Mouse (Mus musculus) kidney, postnatal 4 days (tissue): ENCODE measurements around the gene C1qtnf7.
A peak's percentile ranks its signal among the peaks of the same experiment; 100 is the strongest.

ENCODE experiments used
- DNase-seq, 2 experiments: peaks; one replicate each; pipeline ENCODE4 v3.0.0; 2021; ENCODE audit warnings: mixed read lengths in 2 of 2

C1qtnf7 gene

DNA sequence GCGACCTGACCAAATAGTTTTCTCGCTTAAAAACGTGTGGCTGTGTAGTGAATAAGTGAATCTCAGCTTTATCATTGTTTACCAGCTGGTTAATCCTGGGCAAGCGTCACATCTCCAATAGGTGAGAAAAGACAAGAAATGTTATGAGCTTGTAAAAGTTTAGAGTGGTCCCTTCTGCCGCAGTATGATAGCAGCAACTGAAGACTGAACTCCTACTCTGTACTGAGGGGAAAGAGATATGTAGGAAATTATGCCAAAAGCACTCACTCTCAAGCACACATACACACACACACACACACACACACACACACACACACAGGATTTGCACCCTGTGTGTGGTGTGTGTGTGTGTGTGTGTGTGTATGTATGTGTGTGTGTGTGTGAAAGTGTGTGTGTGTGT is 26.2 kb downstream of the C1qtnf7 start:
- no peak for DNase-seq

DNA sequence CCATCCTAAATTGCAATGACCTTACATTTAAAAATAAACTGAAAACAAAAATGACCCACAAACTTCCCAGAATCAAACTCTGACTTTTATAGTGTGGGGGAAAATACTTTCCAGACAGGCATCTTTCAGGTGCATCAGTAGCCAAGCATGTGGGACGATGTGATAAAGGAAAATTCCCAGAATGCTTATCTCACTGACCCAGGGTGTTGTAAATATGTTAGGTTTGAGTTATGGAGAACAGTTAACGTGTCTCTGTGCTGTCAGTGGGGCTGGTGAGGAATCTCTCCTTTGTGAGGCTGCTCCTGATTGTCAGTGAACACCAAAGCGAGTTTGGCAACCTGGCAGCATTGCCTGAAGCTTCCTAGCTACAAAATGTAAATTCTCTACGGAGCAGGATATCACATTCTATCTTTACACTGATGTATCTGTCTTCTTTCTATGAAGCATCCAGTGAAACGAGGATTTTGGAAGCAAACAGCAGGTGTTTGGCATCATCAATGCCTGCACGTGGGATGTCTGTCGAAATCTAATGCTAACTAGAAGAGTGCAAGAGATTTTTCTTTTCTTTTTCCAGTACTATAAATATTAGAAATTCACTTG is 27.0 kb downstream of the C1qtnf7 start:
- no peak for DNase-seq

DNA sequence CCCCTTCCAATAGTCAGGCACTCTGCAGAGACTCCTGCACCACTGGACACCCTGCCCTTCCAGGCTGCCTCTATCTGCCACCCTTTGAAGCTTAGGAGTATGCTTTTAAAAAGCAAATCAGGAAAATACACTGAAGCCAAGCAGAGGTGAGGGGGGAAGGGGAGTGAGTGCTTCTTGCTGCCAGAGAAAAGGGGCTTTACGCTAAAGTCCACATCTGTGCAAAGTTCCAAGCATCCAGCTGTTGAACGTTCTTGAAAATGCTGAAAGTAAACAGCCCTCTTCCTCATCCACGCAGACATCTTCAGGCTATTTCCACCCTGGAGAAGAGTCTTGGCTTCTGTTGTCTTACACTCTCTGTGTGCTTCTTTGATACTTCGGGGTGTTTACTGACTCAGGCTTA is 34.6 kb downstream of the C1qtnf7 start:
- no peak for DNase-seq

DNA sequence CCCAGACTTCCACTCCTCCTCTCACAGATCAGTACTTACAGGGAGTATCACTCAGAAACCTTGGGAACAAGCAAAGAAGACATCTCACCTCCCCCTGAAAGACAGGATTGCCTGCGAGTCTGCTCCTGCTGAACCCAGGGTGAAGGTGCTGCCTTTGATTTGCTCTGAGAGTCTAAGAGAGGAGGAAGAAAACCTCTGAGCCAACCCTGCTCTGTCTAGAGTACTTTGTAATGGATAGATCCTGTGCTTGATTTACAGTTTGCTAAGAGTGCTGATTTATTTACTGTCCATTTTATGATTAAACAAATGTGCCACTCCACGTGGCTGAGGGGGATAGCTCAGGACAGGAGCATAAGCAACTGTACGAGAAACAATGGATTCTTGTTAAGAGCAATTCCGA is 35.1 kb downstream of the C1qtnf7 start:
- no peak for DNase-seq

DNA sequence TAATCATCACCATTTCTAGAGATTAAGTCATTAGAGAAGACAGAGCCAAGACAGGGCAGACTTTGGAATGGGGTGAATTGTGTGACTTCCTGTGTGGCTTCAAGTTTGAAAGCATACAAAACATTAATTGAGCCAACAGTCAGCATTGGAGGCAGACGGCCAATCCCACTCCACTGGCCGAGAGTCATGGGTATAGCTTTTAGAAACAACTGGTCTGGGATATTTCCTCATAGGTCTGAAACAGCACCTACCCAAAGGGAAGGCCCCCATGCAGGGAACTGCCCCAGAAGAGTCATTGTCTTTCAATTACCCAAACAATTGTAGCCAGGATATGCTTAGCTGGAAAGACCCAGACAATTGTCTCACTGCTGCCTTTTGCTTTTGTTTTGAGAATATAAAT is 39.5 kb downstream of the C1qtnf7 start:
- peak; percentile 32 to 49 for DNase-seq

DNA sequence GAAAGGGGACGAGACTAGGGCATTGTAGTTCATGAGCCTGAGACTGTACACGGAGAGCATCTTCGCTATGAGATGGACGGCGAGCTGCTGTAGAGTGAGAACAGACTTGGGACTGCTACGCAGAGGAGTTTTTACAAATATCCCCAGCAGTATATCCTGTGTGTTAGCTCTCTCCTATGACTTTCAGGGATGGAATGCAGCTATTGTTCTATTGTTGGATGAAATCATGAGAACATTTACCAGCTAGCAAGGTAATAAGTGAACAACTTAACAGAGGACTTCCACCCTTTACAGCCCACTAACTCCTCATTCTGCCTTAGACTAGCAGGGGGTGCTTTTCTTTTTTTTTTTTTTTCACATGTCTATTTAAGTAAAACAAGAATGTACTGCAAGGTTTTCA is 40.1 kb downstream of the C1qtnf7 start:
- no peak for DNase-seq

DNA sequence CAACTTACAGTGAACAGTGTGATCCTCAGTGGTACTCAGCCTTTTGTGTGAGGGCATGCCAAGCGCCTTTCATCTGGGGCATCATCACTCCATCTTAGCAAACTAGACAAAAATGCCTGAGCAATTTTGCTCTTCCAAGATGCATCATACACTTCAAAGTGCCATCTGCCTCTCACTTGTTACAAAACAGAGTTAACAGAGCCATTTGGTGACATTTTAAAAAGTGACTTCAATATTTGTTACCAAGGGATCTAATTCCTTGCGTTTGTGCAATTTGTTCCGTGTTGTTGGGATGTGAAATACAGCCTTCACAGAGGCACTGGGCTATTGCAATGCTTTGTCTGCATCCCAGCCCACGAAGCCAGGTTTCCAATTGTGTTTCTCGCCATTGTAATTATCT is 42.1 kb downstream of the C1qtnf7 start:
- DNase-seq: no peak

DNA sequence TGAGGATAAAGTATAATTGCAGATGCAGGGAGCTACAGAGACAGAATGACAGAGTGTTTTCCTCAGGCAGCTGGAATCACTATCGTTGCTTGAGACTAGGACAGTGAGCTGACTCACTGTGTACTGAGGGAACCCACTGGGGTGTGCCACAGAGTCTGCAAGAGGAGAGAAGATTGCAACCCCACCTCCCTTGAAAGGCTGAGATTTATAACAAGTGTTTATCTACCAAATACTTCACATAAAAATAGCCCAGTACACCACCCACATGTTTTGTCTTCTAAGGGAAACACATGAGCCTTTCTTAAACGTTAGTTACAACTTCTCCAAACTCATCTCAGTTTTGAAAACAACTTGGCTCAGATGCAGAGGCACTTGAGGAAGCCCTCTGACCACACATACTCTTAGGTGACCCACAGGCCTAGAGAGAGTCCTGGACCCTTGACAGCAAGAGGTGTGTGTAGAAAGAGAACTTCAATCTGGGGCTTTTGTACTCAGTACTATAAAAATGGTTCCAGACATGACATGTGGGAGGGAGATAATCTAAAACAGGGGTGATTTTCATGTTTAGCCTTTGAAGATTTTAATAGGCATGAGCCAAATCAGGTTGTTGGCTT is 46.4 kb downstream of the C1qtnf7 start:
- peak in 1 of 2 experiments; percentile 49 for DNase-seq

DNA sequence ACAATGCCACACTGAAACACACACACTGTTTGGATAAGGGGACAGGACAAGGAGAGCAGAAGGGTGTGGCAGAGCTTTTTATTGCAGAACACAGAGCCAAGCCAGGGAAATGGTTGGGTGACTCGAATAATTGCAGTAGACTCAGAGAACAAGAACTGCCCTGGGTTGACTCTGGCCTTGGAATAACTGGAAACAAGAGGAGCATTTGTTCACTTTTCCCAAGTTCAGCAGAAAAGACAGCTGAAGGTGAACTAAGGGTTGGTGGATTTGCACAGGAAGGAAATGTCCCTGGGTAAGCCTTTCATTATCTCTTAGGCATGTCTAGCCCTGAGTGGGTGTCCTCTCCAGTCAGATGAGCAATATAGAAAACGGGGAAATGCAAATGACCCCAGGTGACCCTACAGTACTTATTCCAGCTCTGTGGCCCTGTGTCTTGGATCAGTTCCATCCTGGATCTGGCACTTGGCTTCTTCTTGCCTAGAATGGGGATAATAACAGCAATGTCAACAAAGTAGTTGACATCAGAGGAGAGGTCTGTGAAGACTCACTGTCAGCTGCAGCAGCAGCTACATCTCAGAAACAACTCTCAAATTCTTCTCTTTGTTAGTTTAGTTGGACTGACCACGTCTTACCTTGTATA is 54.5 kb downstream of the C1qtnf7 start:
- no peak for DNase-seq

DNA sequence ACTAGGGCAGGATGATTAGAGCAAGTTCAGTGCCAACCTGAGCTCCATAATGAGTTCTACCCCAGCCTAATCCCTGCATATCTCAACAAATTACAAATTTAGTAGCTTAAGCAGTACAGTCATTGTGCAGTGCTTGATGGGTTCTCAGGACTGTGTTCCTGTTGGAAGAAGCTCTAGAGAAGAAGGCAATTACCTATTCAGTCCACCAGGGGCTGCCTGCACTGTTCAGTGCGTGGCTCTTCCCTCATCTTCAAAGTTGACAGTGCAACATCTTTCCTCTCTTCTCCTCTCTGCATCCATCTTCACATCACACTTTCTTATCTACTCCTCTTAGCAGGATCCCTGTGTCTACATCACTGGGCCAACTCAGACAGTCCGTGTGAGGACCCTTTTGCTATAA is 67.5 kb downstream of the C1qtnf7 start:
- DNase-seq: peak; percentile 26 to 39

DNA sequence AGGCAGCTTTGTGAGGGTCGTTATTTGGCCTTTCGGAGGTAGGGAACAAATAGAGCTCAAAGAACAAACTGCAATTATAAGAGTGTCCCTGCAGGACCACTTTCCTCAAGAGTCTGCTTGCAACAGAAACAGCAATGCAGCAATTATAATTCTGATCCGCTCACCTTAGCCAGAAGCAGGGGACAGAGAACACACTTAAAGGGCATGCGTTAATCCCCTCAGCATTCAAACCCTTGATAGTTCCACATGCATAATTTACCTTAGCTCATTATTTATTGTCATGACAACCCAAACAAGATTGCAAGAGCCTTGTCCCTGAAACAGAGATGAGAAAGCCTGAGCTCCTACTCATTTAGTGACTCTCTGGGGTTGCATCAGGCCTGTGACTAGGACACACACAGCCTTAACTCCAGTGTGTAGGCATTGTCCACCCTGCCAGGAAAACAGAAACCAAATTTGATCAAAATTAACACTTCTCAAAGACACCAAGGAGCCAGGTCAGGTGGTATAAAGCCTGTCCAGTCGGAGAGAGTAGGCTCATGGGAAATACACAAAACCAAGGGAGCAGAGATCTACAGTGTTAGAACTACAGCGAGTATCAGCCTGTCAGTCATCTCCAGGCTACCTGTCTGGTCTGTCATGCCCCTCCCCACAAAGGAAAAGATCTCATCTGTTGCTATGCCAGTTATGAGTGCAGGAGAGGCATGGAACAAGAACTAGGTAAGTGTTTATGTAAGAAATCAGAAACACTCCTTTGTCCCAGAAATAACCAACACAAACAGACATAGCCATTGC is 68.2 kb downstream of the C1qtnf7 start:
- no peak for DNase-seq

DNA sequence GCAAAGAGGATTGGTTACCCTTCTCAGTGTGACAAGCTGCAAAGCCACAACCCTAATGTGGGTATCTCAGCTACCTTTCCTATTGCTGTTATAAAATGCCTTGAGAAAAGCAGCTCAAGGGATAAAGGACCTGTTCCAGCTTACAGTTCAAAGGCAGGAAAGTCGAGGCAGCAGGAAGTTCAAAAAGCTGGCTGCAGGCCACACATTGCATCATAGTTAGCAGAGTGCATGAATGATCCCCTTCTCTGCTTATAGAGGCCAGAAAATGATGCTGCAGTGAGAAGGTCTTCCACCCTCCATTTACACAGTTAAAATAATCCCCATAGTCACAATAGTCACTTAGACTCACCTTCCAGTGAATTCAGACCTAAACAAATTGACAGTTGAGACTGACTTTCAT is 69.1 kb downstream of the C1qtnf7 start:
- no peak for DNase-seq

DNA sequence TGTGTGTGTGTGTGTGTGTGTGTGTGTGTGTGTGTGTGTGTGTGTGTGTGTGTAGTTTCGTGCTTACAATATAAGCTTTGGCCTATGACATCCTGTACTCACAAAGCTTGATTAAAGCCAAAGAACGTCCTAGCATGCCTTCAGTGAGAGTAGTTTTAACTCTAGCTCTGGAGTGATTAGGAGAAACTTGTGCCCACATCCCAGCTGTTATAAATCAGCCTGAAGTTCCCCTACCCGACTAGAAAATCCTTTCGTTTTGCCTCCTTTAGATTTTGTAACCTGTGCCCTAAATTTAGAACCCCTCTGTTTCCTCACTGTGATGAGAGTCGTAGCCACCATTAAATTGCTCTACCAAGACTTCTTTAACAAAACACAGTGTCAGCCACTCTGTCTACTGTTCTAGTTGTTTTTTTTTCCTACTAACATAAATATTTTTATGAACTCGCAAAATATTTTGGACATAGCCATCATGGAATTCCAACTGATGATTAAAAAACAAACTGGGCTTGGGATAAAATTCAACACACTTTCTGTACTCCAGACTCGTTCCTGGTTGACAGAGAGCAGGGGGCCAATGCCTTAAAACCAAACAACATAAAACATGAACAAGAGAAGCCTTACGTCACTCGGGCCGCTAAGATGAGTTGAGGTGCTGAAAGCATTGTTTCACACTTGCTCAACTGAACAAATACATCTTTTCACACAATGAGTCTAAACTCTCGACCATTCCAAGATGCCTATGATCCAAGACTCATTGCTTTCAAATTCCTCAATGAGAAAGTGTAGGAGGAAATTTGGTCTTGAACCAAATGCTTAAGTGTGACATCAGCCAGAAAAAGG is 70.3 kb downstream of the C1qtnf7 start:
- DNase-seq: no peak

DNA sequence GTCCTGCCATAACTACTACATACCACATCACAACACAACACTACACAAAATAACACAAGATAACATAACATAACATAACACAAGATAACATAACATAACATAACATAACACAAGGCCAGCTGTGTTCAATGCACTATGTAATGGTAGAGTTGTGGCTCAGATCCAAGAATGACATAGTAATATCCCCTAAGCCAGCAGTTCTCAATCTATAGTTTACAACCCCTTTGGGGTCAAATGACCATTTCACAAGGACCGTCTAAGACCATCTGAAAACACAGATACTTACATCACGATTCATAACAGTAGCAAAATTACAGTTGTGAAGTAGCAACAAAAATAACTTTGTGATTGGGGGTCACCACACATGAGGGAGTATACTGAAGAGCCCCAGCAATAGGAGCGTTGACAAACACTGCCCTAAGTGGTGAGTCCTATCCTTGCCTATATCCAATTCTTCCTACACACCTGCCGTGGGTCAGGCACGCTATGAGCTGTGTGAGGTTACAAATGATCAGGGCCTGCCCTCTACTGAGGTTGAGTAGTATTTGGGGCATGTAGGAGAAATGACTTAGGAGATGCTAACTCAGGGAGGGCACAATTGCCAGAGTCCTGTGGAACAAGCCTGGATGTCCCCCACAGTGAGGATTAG is 73.6 kb downstream of the C1qtnf7 start:
- DNase-seq: no peak

DNA sequence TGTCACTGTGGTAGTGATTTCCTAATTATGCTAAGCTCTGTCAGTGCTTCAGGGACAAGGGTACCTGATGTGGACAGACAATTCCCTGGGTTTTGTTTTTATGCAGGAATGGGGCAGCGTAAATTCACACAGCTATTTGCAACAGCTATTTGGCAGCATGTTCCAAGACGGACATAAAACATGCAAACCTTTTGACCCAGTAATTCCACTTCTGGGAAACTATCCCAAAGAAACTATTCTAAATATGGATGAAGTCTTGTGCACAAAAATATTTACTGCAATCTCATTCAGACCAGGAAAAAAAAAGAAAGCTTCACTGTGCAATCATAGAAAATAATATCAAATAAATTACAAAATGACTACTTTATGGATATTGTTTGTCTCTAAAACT is 74.1 kb downstream of the C1qtnf7 start:
- DNase-seq: peak in 1 of 2 experiments; percentile 19

DNA sequence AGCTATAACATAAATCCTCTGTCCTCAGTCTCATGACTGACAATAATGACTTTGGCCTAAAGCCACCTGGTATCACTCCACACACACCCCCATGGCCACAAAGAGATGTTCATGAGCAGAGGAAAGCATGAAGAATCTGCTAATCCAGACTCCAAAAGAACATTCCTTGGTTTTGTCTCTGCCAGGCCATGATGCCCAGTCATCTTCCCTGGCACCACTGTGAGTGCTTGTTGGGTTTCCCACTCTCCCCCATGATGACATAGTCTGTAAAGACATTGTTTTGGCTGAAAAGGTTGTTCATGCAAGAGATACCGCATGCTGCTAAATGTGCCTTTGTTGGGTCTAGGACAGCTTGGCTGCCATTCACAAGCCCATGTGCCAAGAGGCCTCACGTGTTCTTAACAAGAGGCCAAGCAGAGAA is 75.0 kb downstream of the C1qtnf7 start:
- peak; percentile 19 to 20 for DNase-seq

DNA sequence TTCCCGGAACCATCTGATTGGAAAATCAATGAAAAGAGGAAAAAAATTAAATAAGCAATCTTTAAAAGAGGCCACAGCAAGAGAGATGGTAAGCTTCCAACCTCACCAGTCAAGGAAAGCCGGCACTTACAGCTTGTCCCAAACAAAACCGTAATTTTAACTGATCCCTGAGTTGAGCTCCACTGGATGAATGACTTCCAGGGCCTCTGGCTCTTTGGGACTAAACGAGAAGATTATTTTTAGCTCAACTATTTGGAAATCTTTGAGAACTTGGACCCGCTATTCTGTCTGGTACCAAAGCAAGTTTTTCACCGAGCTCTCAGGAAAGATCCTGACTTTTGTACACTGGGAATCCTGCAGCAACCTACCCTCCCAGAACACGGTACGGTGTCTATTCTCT is 86.3 kb downstream of the C1qtnf7 start:
- DNase-seq: no peak

DNA sequence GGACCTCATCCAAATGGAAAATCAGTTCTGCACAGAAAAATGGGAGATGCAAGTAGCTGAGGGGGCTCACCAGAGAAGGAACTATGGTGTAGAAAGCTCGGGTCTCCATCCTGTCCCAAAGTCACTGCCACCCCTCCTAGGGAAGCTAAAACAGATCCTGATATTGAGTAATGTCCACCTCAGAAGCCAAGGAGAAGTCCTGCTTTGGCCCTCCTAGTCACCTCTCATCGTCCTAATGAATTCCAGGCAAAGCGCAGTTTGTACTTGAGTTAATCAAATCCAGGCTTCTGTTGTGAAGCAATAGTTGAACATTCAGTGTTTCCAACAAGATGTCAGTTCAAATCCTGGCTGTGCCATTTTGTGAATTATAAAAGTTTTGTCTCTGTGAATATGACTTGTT is 87.2 kb downstream of the C1qtnf7 start:
- no peak for DNase-seq

DNA sequence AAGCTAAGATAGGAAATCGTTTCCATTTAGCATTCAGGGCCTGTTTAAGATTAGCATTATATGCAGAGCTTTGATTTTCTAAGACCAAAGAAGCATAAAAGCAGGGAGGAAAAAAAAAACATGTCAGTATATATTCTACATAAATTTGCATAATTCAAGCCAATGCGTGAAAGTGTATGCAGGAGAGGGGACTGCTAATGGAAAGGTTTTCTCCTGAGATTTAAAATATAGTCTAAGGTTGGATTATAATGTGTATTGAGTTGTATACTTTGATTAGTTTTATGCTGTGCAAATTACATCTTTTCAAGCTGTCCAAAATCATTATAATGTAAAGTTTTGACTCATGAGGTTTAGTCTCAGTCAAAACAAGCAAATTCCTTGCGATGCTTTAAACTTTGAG is 88.2 kb downstream of the C1qtnf7 start:
- DNase-seq: no peak

DNA sequence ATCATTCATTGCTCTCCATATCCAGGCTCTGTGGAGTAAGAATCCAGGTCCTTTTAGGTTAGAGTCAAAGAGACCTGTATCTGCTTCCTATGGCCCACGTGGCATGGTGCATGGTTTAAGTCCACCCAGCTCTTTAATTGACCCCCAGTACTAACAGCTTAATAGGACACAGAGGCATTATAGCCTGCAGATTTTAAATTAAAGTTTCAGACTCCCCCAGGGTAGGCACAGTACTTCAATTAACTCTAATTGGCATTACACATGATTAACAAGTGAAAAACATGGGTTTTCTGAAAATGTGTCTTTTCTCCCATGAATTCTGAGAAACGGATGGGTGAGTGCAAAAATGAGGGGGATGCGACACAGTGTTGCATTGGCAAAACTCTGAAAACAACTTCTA is 92.7 kb downstream of the C1qtnf7 start:
- no peak for DNase-seq

DNA sequence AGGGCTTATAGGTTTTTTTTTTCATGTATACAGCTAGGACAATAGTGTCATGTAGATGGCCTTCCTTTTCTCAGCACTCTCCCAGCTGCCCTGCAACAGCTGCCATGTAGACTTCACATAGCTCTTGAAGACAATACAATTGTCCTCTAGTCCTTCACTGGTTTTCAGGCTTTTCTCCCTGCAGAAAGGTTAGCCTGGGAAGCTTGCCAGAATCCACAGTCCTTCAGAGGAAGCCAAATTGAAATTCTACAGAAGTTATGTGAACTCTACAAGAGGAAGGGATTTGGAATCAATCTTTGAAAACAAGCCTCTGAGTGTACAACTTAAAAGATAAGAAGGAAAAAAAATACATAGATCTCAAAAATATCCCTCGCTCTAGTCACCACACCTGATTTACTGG is 94.4 kb downstream of the C1qtnf7 start:
- DNase-seq: peak; percentile 20 to 43

DNA sequence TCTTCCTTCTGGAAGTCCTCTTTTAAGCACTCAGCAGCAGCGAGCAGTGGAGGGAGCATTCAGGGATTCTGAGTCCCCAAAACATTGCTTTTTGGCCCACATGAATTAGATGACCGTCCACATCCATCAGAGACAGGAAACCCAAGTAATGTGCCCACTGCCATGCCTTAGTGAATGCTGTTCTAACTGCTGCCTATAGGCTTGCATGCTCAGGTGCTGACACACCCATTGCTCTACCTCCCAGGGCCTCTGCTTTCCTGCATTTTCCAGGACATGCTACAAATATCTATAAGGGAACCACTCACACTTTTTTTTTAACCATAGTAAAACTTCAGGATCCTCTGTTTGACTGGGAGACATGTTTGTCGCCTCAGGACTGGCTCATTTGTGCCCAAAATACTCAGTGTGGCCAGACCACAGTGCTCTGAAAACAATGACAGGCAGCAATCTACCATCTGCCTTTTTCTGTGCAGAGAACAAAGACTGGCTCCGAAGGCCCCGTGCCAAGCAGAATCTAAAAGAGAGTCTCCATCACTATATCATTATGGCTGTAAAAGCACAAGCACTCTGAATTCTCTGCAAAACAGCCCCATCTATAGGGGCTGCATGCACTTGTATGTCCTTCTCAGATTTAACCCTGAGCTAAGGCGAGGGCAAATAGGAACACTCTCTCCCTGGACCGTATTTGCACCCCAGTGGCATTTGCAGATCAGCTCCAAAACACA is 106.4 kb downstream of the C1qtnf7 start:
- peak; percentile 27 to 30 for DNase-seq
